Mouse (Mus musculus): ENCODE results near the gene Zfp385b.
A peak's percentile ranks its signal among the peaks of the same experiment; 100 is the strongest.

Gene Zfp385b

GRCm38 (mm10) chr2:77691174-77691573, 128.3 kb downstream of the Zfp385b start:
- no peak for DNase-seq

GRCm38 (mm10) chr2:77690316-77690715, 129.1 kb downstream of the Zfp385b start:
- no peak for DNase-seq

GRCm38 (mm10) chr2:77688651-77689050, 130.8 kb downstream of the Zfp385b start:
- DNase-seq, result no peak

- DNase-seq, result peak; percentile 34
Observed at GRCm38 (mm10) chr2:77684088-77684487, 135.4 kb downstream of the Zfp385b start.

GRCm38 (mm10) chr2:77682205-77682604, 137.2 kb downstream of the Zfp385b start:
- DNase-seq, result no peak

- no peak for DNase-seq
Observed at GRCm38 (mm10) chr2:77681741-77682140, 137.7 kb downstream of the Zfp385b start.

GRCm38 (mm10) chr2:77673770-77674169, 145.7 kb downstream of the Zfp385b start:
- DNase-seq, result no peak

GRCm38 (mm10) chr2:77672215-77672905, 147.1 kb downstream of the Zfp385b start:
- no peak for DNase-seq

GRCm38 (mm10) chr2:77662171-77662570, 157.3 kb downstream of the Zfp385b start:
- peak; percentile 79 for DNase-seq

GRCm38 (mm10) chr2:77653686-77654085, 165.8 kb downstream of the Zfp385b start:
- DNase-seq, result no peak

GRCm38 (mm10) chr2:77641521-77642170, 177.8 kb downstream of the Zfp385b start:
- peak; percentile 48 for DNase-seq

GRCm38 (mm10) chr2:77639993-77640392, 179.4 kb downstream of the Zfp385b start:
- no peak for DNase-seq

- no peak for DNase-seq
Observed at GRCm38 (mm10) chr2:77631606-77632005, 187.8 kb downstream of the Zfp385b start.

- DNase-seq, result no peak
Observed at GRCm38 (mm10) chr2:77627622-77628231, 191.7 kb downstream of the Zfp385b start.

GRCm38 (mm10) chr2:77618686-77619085, 200.8 kb downstream of the Zfp385b start:
- no peak for DNase-seq

- DNase-seq, result no peak
Observed at GRCm38 (mm10) chr2:77610303-77610991, 209.0 kb downstream of the Zfp385b start.

- no peak for DNase-seq
Observed at GRCm38 (mm10) chr2:77609452-77609851, 210.0 kb downstream of the Zfp385b start.

- no peak for DNase-seq
Observed at GRCm38 (mm10) chr2:77608666-77609065, 210.8 kb downstream of the Zfp385b start.

- no peak for DNase-seq
Observed at GRCm38 (mm10) chr2:77593461-77593860, 226.0 kb downstream of the Zfp385b start.

GRCm38 (mm10) chr2:77592525-77592924, 226.9 kb downstream of the Zfp385b start:
- no peak for DNase-seq

- DNase-seq, result peak; percentile 43
Observed at GRCm38 (mm10) chr2:77589205-77589901, 230.1 kb downstream of the Zfp385b start.

- no peak for DNase-seq
Observed at GRCm38 (mm10) chr2:77587387-77587786, 232.1 kb downstream of the Zfp385b start.

All from right cerebral cortex, adult 18-20 months (tissue).